Mouse (Mus musculus): Measurements from ENCODE around the gene Itln1.

DNA sequence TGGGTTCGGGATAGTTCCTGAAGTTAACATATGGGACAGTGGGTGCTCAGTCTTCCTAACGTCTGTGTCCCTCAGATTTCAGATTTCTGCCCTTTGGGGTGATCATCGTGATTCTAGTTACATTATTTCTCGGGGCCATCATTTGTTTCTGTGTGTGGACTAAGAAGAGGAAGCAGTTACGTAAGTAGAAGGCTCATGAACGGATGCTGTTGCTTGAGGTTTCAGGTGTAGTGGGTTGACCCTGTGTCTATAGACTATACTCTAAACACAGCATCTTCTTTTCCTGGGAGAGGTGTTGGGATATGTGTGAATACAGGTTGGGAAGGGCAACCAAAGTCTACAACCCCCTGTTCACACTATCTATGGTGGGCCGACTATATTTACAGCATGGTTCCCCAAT is 42.1 kb upstream of the Itln1 start:
- TF ChIP-seq CTCF (IDR thresholded peaks at IDR 0.05; ENCODE audit: control insufficient read depth, insufficient read depth, low read length) (no peak), POLR2A (IDR thresholded peaks at IDR 0.05; ENCODE audit: borderline replicate concordance, control insufficient read depth, low read depth, low read length) (no peak)

Measured in bone marrow, adult 2 months (tissue).